Mouse (Mus musculus) CD4-positive, CD25-positive, alpha-beta regulatory T cell, adult 9 weeks (primary cell): ENCODE measurements around the gene Foxp4. TPM values are rescaled to one million over a fixed set of nuclear protein-coding genes. Genes with fewer than 3 reads are reported as not detected.

Experiments
- polyA plus RNA-seq: library from polyadenylated mRNA; unstranded; fragments of 100-300 nt; shearing (Covaris generic); gene quantifications from one replicate; pipeline ENCODE4 v1.2.1, GENCODE M21; 2017

Gene Foxp4
- 6.4 TPM for polyA plus RNA-seq

DNA sequence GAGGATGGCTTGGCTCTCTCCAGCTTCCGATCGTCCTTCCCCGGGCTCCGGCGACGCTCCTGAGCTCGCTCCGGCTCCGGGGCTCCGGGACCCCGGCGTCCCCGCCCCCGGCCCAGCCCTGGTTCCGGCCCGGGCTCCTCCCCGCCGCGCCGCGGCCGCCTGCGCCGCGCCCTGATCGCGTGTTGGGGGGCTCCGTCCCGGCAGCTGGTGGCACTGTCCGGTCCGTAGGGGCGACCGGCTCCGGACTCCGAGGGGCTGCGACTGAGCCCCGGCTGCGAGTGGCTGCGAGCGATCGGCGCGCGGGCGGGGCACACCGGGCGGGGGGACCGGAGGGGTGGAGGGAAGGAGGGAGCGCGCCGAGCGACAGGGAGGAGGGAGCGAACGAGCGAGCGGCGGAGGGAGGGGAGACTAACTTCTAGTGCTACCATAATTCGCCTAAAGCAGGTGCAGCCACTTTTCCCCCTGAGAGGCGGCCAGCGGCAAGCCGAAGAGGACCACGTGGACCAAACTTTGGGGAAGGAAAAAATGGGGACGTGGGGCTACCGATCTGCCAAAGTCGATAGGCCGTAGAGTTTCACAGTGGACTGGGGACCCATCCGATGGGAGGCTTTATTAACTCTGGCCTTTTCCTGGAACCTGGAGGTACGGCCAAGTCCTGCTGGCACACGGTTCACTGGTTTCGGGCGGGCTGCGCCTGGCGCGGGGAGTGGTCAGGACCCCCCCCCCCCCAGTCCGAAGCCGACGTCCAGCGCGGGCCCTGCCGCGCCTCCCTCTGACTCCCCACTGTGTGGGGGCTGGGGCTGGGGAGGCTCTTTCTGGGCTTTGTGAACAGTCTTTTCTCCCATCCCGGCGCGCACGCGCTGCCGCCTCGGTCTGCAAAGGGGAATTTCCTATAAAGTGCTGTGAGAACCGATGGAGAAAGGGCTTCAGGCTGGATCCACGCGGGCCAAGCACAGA is at the start of gene Foxp4:
Gene Foxp4, minus strand, starts transcription at position 263 of the 957 bp plus-strand sequence.

GRCm38 (mm10) chr17:47834482-47834767 is 90.0 kb downstream of the Foxp4 start, which contains the start of gene Mdfi:
Gene Mdfi (minus strand): TSS chr17:47834691.

Other genes with a start within 250 kb of the Foxp4 start
- 288 TPM for gene Tomm6, start 236.3 kb downstream of the Foxp4 start, polyA plus RNA-seq
- 0.62 TPM for gene Frs3, start 235.6 kb downstream of the Foxp4 start, polyA plus RNA-seq
- gene Gm21981, start 230.2 kb downstream of the Foxp4 start, polyA plus RNA-seq = not detected
- not detected for gene Prickle4, start 229.9 kb downstream of the Foxp4 start, polyA plus RNA-seq
- not detected for gene Pgc, start 197.8 kb downstream of the Foxp4 start, polyA plus RNA-seq
- 11.1 TPM for gene Tfeb, start 187.6 kb downstream of the Foxp4 start, polyA plus RNA-seq
- not detected for gene Mdfi, start 90.0 kb downstream of the Foxp4 start, polyA plus RNA-seq
- gene 1700122O11Rik, start 113.6 kb upstream of the Foxp4 start, polyA plus RNA-seq = not detected
- gene 1700067P10Rik, start 164.7 kb upstream of the Foxp4 start, polyA plus RNA-seq = not detected
- not detected for gene 9830107B12Rik, start 221.6 kb upstream of the Foxp4 start, polyA plus RNA-seq
- not detected for gene A530064D06Rik, start 242.6 kb upstream of the Foxp4 start, polyA plus RNA-seq